Mouse (Mus musculus): ENCODE data around the gene Btn1a1.

DNA sequence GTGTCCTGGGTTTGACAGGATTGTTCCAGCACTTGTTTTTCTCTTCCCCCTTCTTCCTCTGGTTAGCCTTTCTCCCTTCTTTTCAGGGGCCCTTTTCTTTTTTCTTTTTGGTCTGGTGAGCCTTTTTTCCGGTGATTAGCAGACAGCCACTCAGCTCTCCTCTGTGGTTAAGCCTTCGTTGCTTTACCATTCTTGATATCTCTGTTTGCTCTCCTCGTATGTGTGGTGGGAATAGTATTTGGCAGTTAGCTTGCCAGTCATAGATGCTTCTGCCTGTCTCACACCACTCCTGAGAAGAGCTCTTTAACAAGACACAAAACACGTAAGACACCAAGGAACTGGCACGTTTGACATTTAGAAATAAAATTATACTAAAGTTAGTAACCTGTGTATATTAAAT is 21.2 kb downstream of the Btn1a1 start:
- TF ChIP-seq CTCF (IDR thresholded peaks at IDR 0.05; ENCODE audit: borderline replicate concordance, extremely low read depth, insufficient read depth, insufficient read length) (no peak), POLR2A (IDR thresholded peaks at IDR 0.05; ENCODE audit: borderline replicate concordance, extremely low read depth, insufficient read depth, insufficient read length, poor library complexity, severe bottlenecking) (no peak)
